In the genomic region with DNA sequence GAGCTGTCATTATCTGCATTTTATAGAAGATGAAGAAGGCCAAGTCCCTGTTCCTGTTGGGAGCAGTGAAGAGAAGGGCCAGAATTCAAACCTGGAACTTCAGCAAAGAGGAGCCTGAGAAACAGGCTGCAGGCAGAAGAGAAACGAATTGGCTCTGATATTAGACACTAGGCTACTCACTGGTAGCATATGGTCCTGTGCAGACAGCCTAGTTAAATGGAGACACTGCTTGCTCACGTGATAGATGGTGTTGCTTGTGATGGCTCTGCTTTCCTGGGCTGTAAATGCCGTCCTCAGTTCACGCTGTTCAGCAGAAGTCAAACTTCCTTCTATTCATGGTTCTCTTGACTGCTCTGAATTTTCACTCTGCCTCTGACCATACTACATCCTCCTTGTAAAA, we compare ENCODE assay signal across 23 mouse cellular contexts.
A peak's percentile ranks its signal among the peaks of the same experiment; 100 is the strongest.
DNase-seq lines count a peak whose midpoint lies in the region; TF ChIP-seq lines count a peak whose summit lies in the region.
"Had no signal": no experiment of that assay in that cellular context is flagged by ENCODE, and none has a peak within 500 bp of the region (broad histone marks: within the 10 kb centered on the region; RNA-seq: fewer than 3 reads in every experiment).

No protein-coding gene starts in this region.

- H3K27me3 ChIP-seq in cerebellum, adult 2 months (ENCODE audit: control insufficient read depth, insufficient read depth, low read length) = no peaks in the 10 kb centered on the region
- H3K27me3 ChIP-seq: forebrain, embryonic 13.5 days; heart, embryonic 12.5 days; heart, embryonic 15.5 days; hindbrain, embryonic 13.5 days; intestine, embryonic 15.5 days had no signal

- H3K27ac ChIP-seq in cerebellum, adult 2 months (ENCODE audit: insufficient read depth, low read length) = no peak overlapping the region
- H3K27ac ChIP-seq: forebrain, embryonic 10.5 days; forebrain, embryonic 13.5 days; heart, embryonic 15.5 days; hindbrain, embryonic 10.5 days; hindbrain, embryonic 13.5 days; intestine, embryonic 15.5 days had no signal

- no peak overlapping the region for H3K4me3 ChIP-seq in cerebellum, adult 2 months (replicated peaks; ENCODE audit: insufficient read depth, low read depth, low read length)
- H3K4me3 ChIP-seq: forebrain, embryonic 10.5 days; forebrain, embryonic 13.5 days; heart, embryonic 12.5 days; heart, embryonic 15.5 days; hindbrain, embryonic 10.5 days; hindbrain, embryonic 13.5 days; intestine, embryonic 15.5 days had no signal

- TF ChIP-seq CTCF in cerebellum, adult 2 months (IDR thresholded peaks at IDR 0.05; ENCODE audit: borderline replicate concordance, insufficient read depth, low read depth, low read length) = no peak

- 28% methylated on average over 4 of the region's 4 CpGs for whole genome bisulfite sequencing in cerebellum, adult 2 months

- DNase-seq in cerebellum, adult 18-20 months = peak; percentile 22 to 36
- no peak for DNase-seq in cerebellum, adult 8-10 months
- DNase-seq in cerebellum, adult 2 months = peak; percentile 20 to 66
- DNase-seq in cerebellum, adult 9-11 months = peak; percentile 27
- DNase-seq in right cerebral cortex, postnatal 25 days = no peak
- no peak for DNase-seq in frontal cortex, postnatal 36 days (ENCODE audit: low spot score in 2 of 2)
- DNase-seq: adrenal gland, adult 2 months; adrenal gland, postnatal 14 days; embryo, embryonic 11 days; forebrain, postnatal 0 days; gastrocnemius, postnatal 25 days; heart, adult 18-20 months; heart, postnatal 10 days; heart, postnatal 36 days; kidney, adult 11 months; kidney, adult 8-10 months had no signal

- peaks cover 4% of the 10 kb centered on the region for H3K4me1 ChIP-seq in cerebellum, adult 2 months (ENCODE audit: control insufficient read depth, insufficient read depth, low read length)
- H3K4me1 ChIP-seq: forebrain, embryonic 10.5 days; forebrain, embryonic 13.5 days; heart, embryonic 12.5 days; heart, embryonic 15.5 days; hindbrain, embryonic 10.5 days; intestine, embryonic 15.5 days had no signal

- TF ChIP-seq POLR2A in cerebellum, adult 2 months (IDR thresholded peaks at IDR 0.05; ENCODE audit: borderline replicate concordance, insufficient read depth, low read length) = no peak

Comparison
In these comparisons a context has a peak if more than half of its experiments do, and no peak if none do; other contexts are left out.
1. DNase-seq: peak in cerebellum, adult 18-20 months (2 of 2), cerebellum, adult 2 months (2 of 2) and cerebellum, adult 9-11 months (single experiment); none in cerebellum, adult 8-10 months (single experiment), right cerebral cortex, postnatal 25 days (single experiment) and frontal cortex, postnatal 36 days (0 of 2).